Mouse (Mus musculus): ENCODE measurements around the gene Ccl11. TPM values are rescaled to one million over a fixed set of nuclear protein-coding genes. Genes with fewer than 3 reads are reported as not detected.

Gene Ccl11
- total RNA-seq, 2 experiments from 2014 or later = 0.83 to 0.95 TPM

- peak; percentile 29 to 49 for DNase-seq (ENCODE audit: low spot score in 2 of 2)
Measured at GRCm38 (mm10) chr11:82047746-82048415, 9.7 kb upstream of the Ccl11 start.

GRCm38 (mm10) chr11:82053849-82054248 lies 3.8 kb upstream of the Ccl11 start:
- no peak for DNase-seq (ENCODE audit: low spot score in 2 of 2)

DNA sequence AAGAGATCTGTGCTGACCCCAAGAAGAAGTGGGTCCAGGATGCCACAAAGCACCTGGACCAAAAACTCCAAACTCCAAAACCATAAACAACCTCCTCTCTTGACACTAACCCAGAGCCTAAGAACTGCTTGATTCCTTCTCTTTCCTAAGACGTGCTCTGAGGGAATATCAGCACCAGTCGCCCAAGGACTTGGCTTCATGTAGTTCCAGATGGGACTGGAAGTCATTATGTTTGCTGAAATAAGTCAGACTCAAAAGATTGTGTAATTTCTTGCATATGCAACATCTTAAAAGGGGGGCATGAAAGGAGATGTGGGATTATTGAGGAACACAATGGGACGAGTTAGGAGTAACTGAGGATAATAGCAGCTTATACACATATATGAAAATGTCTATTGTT lies 4.6 kb downstream of the Ccl11 start:
- DNase-seq (ENCODE audit: low spot score in 2 of 2) = peak in 1 of 2 experiments; percentile 11

DNA sequence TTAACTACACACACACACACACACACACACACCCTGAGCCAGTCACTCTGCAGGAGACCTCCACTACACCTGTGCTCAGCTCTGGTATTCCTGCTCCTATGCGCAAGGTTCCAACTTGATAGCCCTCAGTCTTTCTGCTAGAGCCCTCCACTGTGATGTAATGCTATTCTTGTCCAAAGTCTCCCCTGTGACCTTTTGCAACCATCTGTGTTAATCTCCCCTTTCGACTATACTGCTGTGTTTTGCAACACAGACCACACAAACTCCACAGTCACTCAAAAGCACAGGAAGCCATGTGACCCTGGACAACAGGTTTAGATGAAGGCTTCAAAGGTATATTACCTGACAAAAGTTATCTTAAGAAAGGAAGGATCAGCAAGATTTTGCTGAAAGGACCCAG lies 5.8 kb downstream of the Ccl11 start:
- no peak for DNase-seq (ENCODE audit: low spot score in 2 of 2)

DNA sequence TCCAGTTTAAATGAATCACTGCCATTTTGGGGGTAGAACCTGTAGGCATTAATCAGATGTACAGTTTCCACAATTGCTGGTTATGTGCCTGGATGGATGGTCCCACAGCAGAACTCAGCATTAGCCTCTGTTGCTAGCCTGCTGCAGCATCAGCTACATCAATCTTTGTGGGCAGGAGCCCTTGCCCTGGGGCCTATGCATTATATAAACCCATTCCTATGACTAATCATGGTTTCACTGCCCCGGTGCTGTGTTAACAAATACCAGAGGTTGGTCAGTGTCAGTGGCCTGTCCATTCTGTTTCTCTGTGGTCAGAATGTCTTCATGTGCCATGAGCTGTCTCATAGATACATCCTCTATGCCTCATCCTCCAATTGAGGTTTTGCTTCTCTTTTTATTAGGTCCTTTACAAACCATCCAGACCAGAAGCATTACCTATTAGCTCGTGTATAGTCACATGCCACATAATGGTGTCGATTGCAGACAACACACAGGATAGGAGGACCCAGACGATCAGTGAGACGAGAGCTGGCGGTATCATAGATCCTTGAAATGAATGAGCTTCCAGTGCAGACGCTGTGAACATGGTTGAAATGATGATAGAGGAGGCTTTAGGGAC lies 9.4 kb downstream of the Ccl11 start:
- DNase-seq (ENCODE audit: low spot score in 2 of 2) = no peak

GRCm38 (mm10) chr11:82071076-82071475 lies 13.5 kb downstream of the Ccl11 start:
- no peak for DNase-seq (ENCODE audit: low spot score in 2 of 2)

- DNase-seq (ENCODE audit: low spot score in 2 of 2) = no peak
Measured at GRCm38 (mm10) chr11:82072374-82072773, 14.8 kb downstream of the Ccl11 start.

DNA sequence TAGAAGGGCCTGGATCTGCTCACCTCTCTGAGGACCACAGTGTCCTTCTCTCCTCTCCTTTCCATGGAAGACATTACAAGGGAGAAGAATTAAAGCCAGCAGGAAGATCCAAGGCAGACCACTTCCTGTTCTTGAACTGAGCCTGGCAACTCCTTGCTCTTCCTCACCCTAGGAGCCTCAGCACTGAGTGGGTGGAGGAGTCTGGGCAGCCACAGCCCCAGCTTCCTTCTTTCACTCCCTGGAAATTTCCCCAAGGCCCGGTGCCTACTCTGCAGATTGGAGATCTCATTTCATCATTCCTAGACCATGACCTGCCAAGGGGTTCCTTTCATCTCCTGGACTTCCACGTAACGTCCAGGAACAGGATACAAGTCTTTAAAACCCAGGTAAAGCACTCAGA lies 15.4 kb downstream of the Ccl11 start:
- DNase-seq (ENCODE audit: low spot score in 2 of 2) = no peak

GRCm38 (mm10) chr11:82073686-82074085 lies 16.1 kb downstream of the Ccl11 start:
- DNase-seq (ENCODE audit: low spot score in 2 of 2) = no peak

DNA sequence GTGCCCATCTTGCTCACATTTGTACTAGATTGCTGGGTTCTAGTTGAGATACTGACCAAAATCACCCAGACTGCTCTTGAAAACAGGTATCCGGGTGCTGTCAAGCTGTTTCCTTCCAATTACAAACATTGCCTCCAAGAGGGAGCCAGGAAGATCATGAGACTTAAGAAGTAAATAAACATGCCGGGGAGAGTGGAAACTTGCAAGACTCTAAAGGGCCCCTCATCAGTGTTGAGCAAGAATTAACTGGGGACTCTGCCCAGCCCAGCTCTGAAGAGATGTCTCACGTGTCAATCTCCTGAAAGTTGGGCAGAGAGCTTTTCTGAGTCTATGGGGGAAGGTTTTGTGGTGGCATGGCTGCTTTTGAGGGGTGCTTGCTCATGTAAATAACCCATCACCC lies 19.4 kb downstream of the Ccl11 start:
- no peak for DNase-seq (ENCODE audit: low spot score in 2 of 2)

- no peak for DNase-seq (ENCODE audit: low spot score in 2 of 2)
Measured at GRCm38 (mm10) chr11:82078136-82078730, 20.6 kb downstream of the Ccl11 start.

DNA sequence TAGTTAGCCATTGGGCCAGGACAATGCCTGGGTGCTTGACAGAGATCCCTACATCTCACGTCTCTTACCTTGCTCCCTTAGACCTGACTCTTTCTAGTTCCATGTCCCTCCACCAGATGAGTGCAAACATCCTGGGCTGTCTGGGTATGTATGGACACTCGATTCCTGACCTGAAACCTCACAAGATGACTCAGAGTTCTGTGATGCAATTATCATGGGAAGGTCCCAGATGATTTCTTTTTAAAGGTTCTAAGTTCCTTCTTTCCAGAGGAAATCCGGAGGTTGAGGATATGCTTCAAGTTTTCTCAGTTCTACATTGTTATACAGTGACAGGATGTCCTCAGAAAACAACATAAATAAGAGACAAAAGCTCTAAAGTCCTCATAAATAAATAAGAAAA lies 23.2 kb downstream of the Ccl11 start:
- DNase-seq (ENCODE audit: low spot score in 2 of 2) = no peak

DNA sequence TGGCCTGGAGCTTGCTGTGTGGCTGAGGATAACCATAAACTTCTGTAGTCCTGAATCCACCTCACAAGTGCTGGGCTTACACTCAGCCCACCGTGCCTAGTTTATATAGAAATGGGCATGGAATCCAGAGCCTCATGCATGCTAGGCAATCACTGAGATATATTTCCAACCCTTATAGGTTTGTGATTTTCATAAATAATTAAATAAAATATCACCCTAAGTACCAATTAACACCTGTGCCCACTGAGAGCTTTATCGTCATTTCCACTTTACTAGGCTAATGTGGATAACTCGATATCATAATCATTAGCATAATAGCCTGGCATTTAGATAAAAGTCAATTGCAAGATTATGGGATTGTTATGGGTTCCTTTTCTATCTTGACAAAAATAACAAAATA lies 26.7 kb downstream of the Ccl11 start:
- DNase-seq (ENCODE audit: low spot score in 2 of 2) = no peak

DNA sequence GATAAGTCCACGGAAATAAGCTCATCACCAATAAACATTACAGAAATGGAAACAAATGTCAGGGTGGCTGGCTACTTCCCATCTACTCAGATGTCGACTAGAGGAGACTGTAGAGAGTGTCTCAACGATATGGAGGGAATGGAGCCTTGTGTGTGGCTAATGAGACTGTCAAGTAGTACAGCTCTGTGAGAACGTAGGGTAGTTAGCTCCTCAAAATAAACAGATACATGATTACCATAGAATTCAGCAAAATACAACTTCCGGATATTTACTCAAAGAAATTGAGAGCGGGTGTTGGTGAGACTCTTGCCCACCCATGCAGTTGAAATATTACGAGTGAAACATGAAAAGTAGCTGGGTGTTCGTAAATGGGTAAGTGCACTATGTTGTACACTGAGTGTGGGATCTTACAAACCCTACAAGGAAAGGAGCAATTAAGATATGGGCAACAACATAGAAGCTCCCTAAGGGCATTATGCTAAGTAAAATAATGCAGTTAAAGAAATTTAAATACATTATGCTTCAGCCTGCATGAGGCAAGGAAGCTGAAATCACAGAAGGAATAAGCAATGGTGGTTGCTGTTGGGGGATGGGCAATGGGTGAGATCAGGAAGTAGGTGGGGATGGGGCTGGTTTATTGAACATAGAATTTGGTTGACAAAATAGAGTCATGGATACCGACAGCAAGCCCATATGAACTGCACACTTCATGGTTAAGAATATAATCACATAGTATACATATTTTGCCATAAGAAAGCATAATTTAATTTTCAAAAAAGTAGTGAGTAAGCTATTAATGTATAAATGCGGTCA lies 42.1 kb downstream of the Ccl11 start:
- DNase-seq (ENCODE audit: low spot score in 2 of 2) = no peak

DNA sequence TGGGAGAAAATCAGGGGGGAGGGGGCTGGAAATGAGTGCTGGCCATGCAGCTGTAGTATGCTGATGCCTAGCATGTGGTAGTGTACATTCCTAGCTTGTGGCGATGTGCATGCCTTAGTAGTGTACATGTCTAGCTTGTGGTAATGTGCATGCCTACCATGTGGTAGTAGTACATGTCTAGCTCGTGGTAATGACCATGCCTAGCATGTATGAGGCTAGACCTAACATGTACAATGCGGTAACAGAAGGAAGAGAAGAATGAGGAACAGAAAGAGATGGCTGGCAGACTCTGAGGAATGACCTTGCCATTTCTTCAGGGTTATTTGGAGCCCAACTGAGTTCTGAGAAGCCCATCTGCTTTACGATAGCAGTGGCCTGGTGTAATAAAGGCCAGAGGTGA lies 43.5 kb downstream of the Ccl11 start:
- no peak for DNase-seq (ENCODE audit: low spot score in 2 of 2)

DNA sequence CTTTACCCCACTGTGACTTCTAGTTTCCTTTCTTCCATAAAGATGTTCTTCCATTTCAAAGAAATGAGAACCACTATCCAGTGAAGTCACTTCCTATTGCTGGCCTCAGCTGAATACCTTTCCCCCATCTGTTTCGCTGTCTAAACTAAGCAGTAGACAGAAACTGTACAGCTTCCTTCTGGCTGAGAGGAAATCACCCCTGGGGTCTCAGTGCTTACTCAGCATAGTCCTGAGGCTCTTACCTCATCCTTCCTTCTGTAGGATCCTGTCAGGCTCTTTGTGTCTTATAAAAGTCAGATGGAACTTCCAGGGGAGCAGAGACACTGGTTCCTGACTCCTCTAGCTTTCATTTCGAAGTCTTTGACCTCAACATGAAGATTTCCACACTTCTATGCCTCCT lies 43.9 kb downstream of the Ccl11 start, which contains the start of gene Ccl12:
Ccl12 (plus strand) TSS at position 317 of the 400 bp plus-strand sequence.
- no peak for DNase-seq (ENCODE audit: low spot score in 2 of 2)

DNA sequence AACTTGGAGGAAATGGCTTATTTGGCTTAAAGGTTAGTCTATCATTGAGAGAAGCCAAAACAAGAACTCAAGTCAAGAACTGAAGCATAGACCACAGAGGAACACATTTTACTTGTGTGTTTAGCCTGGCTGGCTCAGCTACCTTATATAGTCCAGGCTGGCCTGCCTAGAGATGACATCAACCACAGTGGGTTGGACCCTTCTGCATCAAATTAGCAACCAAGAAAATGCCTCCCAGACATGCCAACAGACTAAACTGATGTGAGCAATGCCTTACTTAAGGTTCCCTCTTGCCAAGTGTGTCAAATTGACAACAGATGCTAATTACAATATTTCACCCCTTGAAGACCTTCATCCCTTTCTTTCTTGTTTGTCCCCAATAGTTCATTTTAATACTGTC lies 52.0 kb downstream of the Ccl11 start:
- no peak for DNase-seq (ENCODE audit: low spot score in 2 of 2)

GRCm38 (mm10) chr11:82110372-82111248 lies 53.0 kb downstream of the Ccl11 start:
- no peak for DNase-seq (ENCODE audit: low spot score in 2 of 2)

All from layer of hippocampus, postnatal 14 days (tissue).